Mouse (Mus musculus): ENCODE data around the gene Bcl2l12.

Gene Bcl2l12

DNA sequence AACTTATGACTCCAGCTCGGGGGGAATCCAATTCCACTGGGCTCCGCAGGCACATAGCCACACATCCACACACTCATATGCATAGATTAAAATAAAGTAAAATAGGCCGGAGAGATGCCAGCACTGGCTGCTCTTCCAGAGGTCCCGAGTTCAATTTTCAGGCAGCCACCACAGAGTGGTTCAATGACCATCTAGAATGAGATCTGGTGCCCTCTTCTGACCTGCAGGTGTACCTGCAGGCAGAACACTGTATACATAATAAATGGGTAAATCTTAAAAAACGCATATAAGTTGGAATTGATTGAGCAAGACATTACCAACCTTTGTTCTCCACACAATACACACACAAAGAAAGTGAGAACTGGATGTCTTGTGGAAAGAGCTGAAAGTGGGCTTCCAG lies 42.9 kb downstream of the Bcl2l12 start:
- DNase-seq: peak; percentile 43

DNA sequence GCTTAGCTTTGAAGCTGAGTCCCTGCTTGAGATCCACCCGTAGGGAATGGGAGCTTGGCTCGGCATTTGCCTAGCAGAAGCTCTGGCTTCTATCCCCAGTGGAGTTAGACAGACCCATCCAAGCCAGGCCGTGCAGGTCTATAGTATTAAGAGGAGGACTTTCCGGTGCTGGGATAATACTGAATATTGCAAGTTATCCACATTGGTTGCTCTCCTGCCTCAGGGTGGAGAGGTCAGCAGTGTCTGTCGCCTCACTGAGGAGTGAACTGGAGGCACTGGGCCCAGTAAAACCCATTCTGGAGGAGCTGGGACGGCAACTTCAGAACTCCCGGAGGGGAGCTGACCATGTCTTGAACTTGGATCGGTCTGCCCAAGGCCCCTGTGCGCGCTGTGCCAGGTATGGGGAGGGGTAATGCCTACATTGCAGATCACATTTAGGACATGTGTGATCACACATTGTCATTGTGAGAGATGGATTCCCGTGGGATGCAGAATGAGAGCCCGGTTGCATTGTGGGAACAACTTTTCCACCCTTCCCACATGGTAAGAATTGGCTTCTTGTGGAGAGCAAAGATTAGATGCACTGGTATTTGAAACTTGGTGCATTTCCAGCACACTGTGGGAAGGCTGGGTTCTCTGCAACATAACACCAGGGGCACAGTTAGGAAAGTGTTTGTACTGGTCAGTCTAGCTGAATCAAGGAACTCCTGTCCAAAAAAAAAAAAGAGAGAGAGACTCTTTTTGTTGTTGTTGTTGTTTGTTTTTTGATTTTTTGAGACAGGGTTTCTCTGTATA lies 44.2 kb downstream of the Bcl2l12 start:
- no peak for DNase-seq

GRCm38 (mm10) chr7:44953561-44953960 lies 45.0 kb downstream of the Bcl2l12 start:
- no peak for DNase-seq

DNA sequence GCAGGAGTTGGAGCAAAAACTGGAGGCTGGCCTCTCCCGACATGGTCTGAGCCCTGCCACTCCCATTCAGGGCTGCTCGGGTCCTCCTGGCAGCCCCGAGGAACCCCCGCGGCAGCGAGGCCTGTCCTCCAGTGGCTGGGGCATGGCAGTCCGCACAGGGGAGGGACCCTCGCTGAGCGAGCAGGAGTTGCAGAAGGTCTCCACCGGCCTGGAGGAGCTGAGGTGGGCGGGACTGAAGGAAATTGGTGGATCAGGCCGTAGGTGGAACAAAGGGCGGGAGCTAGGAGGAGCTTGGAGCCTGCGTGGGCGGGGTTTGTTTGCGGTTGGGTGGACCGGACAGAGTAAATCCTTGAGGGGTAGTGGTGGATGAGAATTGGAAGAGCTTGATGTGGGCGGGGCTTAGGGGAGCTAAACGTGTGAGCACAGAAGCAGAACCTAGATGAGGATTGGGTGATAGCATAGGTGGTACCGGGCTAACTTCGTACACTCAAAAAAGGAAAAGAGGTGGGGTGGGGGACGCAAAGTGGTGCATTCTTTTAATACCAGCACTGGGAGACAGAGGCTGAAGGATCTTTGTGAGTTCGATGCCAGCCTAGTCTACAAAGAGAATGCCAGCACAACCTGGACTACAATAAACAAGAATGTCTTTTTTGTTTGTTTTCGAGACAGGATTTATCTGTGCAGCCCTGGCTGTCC lies 45.8 kb downstream of the Bcl2l12 start:
- peak; percentile 94 for DNase-seq

DNA sequence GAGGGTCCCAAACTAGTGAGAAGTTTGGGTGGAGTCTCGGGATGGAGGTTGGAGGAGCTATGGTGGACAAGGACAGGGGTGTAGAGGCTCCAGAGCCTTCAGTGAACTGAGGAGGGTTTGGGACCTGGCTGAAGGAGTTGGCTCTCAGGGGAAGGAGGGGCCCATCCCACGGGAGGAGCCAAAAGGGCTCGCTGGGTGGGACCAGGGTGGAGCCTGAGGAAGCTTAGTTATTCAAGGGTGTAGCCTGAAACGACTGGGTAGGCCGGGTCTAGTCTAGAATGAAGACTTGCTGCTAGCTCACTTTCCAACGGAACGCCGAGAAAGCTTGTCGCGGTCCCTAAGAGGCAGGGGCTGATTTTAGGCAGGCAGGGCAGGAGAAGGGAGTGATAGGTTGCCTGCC lies 46.6 kb downstream of the Bcl2l12 start:
- peak; percentile 45 for DNase-seq

DNA sequence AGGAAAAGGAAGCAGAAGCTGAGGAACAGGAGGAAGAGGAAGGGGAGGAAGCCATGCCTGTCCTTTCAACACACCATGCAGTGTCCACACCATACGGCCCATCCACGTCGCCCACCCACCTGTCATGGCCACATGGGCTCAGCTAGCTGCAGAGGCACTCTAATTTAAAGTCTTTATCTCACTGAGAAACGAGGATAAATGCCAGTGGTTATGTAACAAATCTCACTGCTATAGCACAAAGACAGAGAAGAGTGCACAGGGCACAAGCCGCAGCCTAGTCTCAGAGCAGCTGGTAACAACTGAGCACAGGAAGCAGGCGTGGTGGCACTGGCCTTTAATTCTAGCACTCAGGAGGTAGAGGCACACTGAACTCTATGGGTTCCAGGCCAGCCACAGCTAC lies 48.6 kb downstream of the Bcl2l12 start:
- DNase-seq: no peak

GRCm38 (mm10) chr7:44942904-44943303 lies 55.6 kb downstream of the Bcl2l12 start, which contains the start of gene Tsks:
Gene Tsks, plus strand, starts transcription at chr7:44943204.
- DNase-seq: no peak

Data from retina, postnatal 1 day (tissue).